Mouse (Mus musculus): ENCODE measurements at regions not wholly inside any gene's neighbourhood (a gene's known extent, or its start where the extent isn't known, plus 50 kb on each side); places are given as distances from the start of the nearest gene placed in this dataset.

DNA sequence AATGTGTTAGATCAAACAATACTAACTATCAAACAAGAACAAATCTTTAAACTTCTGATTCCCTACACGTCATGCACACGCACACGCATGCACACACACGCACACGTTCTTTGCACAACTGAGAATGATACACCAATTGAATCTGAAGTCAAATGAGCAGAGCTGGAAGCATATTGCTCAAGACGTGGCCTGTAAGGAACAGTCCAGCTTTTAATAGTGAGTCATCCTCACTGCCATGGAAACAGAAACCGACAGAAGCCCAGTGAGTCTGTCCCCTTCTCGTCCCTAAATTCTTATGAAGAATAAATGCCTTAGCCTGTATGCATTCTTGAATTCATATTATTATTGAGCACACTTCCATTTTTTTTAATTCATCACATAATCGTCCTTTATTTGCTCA is 75.7 kb upstream of the Magi3 start:
- DNase-seq (ENCODE audit: low read depth, low spot score) = no peak

DNA sequence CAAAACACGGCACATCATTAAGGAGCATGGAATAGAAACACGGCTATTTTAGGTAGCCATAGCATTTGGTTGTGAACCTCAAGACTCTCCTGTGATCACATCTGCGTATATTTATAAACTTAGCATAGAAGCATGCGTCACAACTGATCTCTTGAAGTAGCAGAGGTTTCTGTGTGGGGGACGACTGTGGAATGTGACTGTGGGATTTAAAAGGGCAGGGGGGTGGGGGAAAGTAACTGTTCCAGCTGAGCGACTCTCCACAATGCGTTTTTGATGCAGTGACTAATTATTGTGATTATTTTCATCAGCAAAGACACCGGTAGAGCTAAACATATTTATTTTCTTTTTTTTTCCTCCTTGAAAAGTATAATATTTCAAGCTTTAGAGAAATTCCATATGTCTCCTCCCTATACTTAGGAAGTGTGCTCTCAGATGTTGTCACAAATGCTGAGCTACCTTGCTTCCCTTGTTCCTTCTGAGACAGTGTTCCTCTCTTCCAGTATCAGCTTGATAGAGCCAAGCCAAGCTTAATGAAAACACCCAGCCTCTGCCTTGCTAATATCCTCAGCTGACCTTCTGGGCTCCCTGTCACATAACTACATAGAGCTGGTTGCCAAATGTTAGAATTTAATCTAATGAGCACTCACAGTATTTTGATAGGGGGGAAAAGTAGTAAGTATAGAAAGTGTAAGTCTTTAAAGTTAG is 75.0 kb upstream of the Magi3 start:
- DNase-seq (ENCODE audit: low read depth, low spot score) = no peak

DNA sequence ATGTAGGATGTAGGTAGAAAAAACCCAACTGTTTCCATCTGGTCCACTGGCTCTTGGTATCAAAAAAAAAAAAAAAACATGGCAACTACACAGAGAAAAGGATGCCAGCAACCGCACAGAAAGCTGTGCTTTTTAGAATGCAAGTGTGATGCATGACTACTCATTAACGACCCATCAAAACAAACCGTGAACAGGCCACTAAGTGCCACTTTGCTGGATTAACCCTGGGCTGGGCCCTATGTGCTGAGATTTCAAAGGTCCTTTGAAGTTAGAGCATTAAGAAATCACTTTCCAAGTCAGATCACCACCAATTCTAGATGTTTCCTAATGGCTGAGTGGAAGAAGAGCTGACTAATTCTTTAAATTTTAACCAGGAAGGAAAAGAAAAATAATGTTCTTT is 73.7 kb upstream of the Magi3 start:
- no peak for DNase-seq (ENCODE audit: low read depth, low spot score)

DNA sequence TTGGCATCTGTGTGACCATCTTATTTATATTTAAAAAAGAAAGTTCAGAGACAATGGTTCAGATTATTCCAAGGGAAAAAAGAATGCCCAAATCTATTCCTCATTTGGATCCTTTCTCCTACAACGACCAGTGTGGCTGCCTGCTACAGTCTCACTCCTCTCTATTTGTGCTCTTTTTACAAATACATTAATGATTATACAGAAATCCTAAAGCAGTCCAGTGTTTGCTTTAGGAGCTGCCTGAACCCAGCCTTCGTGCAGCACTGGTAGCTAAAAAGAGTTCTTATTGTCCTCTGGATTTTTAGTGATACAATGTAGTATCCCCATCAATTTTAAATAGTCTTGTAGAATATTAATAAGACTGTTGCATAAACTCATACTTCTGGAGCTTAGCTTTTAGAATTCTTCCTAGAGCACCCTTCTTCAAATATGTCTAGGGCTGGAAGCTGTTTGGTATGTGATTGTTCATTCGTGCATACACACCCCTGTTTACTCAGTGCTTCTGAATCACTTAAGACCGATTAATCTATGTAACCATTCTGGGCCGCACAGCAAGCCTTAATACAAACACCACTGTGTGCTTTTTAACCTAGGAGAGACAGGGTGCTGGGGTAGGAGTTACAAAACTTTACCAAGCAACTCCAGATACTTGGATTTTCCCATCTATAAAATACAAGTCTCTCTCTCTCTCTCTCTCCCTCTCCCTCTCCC is 69.0 kb upstream of the Magi3 start:
- DNase-seq (ENCODE audit: low read depth, low spot score) = no peak

DNA sequence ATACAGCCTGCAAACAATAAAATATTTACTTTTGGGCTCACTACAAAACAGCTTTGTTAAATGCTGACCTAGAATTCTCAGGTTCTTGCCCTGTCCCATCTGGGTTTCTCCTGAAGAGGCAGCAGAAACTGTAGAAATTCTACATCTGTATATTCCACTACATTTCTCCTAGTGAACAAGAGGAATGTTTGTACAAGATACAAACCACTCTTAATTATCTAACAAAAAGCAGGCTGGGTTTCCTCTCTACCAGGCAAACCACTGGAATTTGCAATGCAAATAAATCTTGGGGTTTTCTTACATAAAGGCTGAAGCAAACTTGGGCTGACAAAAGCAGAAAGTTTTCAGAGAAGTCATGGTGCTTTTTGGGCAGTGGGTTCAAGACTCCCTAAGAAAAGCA is 67.7 kb upstream of the Magi3 start:
- no peak for DNase-seq (ENCODE audit: low read depth, low spot score)

DNA sequence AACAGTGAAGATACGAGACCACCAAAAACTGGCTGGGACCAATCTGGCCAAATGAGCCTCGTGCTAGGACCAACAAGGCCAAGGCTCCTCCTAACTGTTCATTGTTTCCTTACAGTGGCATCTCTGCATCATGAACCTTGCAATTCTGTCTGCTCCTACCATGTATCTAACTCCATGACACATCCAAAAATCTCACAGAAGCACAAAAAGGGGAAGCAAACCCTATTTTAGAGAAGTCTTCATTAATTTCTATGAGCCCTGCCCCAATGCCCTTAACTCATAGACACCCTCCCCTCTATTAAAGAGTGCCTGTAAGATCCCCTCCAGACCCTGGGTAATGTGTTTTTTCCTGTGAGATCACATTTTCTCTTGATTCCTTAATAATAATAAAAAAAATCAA is 64.8 kb upstream of the Magi3 start:
- DNase-seq (ENCODE audit: low read depth, low spot score) = no peak

DNA sequence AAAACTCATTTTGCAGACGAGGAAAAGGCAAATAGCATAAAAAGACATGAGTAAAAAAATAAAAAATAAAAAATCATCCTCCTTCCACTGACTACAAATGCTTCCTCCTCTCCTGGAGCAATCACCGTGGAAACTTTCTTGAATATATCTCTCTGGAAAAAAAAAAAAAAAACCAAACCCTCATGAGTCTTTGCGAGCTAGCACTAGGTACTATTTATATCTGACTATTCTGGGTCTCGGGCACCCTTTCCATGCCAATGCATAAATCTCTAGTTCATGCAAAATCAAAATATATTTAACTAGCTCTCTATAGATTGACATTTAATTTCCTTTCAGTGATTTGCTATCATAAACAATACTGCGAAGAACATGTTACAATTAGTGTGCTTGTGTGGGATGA is 63.7 kb upstream of the Magi3 start:
- DNase-seq (ENCODE audit: low read depth, low spot score) = no peak

DNA sequence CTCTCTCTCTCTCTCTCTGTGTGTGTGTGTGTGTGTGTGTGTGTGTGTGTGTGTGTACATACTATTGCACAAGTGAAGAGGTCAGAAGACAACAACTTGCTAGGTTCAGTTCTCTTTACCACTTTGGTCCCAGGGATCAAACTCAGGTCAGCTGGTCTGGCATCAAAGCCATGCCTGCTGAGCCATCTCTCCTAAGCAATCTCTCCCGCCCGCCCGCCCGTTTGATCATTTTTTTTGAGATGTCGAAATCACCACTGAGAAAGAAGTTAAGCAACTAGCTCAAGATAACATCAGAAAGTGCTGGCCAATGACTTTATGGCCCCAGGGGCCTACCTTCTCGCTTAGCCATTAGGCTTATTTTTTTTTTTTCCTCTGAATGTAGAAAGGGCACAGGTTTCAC is 59.3 kb upstream of the Magi3 start:
- DNase-seq (ENCODE audit: low read depth, low spot score) = no peak

DNA sequence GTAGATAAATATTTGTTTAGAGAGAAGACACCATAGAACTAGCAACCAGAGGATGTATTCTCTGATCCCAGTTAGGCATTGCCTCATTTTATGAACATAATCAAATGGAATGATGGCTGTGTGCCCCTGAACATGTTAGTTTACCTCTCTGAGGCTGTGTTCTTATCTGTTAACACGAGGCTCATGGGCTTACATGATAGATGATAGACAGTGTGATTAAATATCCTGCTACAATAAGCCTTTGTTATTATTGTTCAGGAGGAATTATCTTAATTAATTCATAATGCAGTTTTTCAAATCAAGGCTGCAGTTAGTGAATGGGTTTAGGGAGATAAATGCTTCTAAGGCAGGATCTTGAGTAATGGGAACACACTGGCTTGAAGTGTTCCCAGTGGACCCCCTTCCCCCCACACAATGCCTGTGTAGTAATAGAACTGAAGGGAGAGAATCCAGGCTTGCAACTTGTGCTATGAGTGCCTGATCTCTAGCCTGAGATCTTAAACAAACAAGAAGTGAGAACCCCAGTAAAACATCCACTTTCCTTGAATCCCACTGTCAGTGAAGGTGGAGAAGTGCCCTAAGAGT is 54.6 kb upstream of the Magi3 start:
- DNase-seq (ENCODE audit: low read depth, low spot score) = no peak

DNA sequence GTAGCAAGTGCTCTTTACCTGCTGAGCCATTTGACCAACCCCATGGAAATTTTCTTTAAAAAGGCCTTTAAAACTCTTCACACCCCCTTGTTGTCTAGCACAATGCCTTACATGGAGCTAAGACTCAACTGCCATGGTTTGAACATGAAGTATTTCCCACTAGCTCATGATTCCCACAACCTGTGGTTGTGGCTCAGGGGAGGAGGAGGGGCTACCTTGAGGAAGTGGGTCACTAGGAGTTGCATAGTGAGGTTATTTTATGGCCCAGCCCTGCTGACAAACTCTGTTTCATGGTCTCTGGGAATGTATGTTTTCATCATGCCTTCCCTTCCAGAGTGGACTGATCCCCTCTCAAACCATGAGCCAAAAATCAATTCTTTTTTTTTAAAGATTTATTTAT is 53.9 kb upstream of the Magi3 start:
- DNase-seq (ENCODE audit: low read depth, low spot score) = no peak

Data from c-Kit-negative CD71-positive TER-119-positive erythroid progenitor cells, embryonic 14.5 days (primary cell).